Mouse (Mus musculus) T-helper 1 cell (primary cell): ENCODE measurements around the gene Dcun1d4.
"Not testable (repeated sequence)": the region's sequence is repeated elsewhere in the genome, so short reads cannot be mapped to it uniquely, and the experiment has no call there.

Experiments
- in situ Hi-C: fragments of 300-600 bp; cut with MboI, MseI; formaldehyde crosslinking; loops from one replicate; pipeline ENCODE4 v1.15.1; 2025; ENCODE audit warnings: high pct_unique_total_duplicates

Gene Dcun1d4

DNA sequence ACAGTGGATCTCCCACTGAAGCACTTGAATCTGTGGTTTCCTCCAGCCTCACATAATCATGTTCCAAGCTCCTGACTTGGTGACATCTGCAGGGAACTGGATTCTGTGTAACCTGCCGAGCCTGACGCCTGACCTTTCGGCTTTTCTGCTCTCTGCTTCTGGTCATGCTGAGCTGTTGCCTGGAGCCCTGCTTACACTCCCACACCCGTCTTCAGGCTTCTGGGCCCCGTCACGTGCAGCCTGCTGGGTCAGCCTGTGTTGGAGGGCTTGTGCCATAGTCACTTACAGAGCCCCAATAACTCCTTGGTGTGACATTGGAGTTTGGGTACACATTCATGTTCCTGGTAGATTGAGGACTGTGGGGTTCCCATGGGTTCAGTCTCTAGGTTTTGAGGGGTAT is 64.8 kb downstream of the Dcun1d4 start:
- in situ Hi-C loops, result loop anchor here (10.0 kb wide), 1 partner anchor 89 kb away; the partner anchor contains the start of gene Lrrc66

DNA sequence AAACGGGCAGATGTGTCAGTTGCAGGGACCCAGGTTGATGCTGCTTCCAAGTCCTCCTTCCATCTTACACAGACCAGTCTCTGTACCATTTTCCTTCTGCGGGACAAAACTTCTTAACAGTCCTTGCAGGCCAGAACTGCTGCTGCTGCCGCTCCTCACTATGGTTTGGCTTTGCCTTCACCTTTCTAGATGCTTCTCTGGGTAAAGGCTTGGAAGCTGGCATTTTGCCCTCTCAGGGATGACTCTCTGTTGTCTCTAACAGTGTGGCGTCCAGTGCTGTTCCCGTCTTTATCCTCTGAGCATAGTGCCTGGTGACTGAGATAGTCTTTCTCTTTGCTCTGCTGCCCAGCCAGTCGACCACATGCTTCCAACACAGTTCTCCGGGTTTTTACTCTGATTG is 66.5 kb downstream of the Dcun1d4 start:
- in situ Hi-C loops, result loop anchor here (10.0 kb wide), 1 partner anchor 88 kb away; the partner anchor contains the start of gene Lrrc66

GRCm38 (mm10) chr5:73548237-73548636 is 67.4 kb downstream of the Dcun1d4 start:
- in situ Hi-C loops, result loop anchor here (10.0 kb wide), 1 partner anchor 87 kb away; the partner anchor contains the start of gene Lrrc66

- in situ Hi-C loops, result loop anchor here (10.0 kb wide), 1 partner anchor 86 kb away; the partner anchor contains the start of gene Lrrc66
Observed at GRCm38 (mm10) chr5:73548838-73549237, 68.0 kb downstream of the Dcun1d4 start.

- in situ Hi-C loops, result no loop called here
Observed at GRCm38 (mm10) chr5:73551836-73552235, 71.0 kb downstream of the Dcun1d4 start.

DNA sequence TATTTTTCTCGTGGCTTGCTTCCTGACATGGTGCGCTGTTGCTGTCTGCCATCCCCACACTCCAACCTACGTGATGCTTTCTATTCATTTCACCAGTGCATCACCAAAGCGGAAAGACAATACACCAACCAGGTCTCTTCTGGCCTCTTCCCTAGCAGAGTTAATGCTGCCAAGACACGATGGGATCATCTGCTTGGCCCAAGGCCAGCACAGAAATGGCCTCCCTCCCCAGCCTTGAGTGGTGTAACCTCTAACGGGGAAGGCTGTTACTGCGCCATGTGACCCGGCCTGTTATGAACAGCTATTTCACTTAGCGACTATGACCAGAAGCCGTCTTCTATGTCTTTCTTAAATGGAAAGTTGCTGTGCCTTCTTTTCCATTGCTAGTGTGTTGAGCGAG is 73.1 kb downstream of the Dcun1d4 start:
- in situ Hi-C loops, result no loop called here

DNA sequence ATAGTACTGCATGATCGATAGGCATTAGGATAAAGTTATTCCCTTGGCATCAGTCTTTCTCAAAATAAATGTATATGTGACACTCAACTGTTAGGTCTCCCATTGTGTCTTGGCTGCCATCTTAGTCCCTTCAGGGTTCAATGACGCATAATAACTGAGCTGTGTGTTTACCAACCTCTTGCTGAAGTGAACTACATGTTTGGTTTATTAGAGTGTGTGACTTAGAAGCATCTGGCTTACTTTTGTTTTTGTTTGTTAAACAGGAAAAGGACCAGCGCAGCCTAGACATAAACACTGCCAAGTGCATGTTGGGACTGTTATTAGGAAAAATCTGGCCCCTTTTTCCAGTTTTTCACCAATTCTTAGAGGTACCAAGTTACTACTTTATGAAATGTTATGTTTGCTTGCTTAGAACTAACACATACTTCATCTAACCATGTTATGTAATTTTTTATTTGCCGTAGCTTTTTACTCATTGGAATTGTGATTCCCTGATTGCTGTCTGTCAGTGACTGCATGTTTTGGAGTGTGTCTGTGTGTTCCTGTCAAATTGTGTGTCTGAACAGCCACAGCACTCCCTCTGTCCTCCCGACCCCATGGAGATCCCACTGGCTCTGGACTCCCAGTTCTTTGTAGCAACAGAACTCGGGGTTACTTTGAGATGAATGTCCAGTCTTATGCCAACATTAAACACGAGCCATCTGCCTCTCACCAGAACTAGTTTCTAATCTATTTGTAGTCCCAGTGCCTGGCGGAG is 74.5 kb downstream of the Dcun1d4 start:
- in situ Hi-C loops, result no loop called here

DNA sequence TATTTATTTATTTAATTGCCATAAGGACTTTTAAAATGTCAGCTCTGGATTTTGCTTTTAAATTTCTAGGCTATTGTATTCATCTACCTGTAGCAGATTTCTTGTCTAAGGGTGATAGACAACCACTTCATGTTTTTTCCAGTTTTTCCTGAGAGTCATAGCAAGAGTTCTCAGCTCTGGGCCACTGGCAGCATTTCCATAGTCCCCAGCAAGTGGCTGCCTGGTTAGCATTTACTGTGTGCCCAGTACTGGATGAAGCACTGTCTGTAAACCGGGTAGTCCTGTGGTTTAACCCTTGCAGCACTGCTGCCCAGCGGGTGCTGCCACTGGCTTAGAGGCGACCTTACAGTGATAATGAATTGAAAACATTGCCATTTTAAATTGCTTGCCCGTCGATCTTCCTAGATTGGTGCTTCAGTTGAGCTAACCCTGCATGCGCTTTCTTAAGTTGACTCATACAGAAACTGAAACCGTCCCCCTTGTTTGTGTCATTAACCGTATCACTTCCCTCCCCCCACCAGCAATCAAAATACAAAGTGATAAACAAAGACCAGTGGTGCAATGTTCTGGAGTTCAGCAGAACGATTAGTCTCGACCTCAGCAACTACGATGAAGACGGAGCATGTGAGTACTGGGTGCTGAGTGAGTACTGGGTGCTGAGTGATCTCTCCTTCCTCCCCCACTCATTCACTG is 76.1 kb downstream of the Dcun1d4 start:
- in situ Hi-C loops, result no loop called here

DNA sequence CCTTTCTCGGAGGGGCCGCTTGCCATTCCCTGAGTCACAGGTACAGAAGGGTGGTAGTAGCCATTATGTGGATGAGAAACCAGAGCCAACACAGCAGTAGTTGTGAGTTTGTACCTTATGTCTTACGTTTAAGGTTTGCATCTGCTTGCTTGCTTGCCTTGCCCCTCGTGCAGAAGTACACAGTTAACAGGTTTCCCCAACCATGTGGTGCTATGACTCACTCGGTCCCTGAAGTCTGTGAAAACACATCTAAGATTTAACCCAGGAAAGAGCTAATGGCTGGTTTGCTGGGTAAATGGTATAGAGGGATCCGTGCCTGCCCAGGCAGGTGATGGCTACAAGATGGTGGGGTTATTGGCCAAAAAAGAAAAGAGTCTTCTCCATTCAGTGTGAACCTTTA is 78.0 kb downstream of the Dcun1d4 start:
- in situ Hi-C loops, result no loop called here

DNA sequence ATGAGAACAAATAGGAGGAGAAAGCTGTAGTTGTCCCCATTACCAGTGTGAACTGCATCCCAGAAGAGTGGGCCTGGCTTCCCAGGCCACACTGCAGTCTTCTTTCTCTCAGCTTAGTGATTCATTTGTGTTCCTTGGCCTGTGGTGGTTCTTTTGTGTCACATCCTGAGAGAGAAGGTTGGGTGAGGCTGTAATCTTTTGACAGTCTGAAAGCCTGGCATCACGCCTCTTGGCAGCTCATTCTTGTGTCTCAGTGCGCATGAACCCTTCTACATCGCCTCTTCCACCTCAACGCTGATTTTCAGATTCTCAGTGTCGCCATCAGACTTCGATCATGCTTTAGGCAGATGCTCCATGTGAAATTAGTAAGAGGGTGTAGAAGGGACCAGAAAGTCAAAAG is 83.2 kb downstream of the Dcun1d4 start:
- in situ Hi-C loops, result no loop called here

- in situ Hi-C loops, result no loop called here
Observed at GRCm38 (mm10) chr5:73566119-73566518, 85.3 kb downstream of the Dcun1d4 start.

GRCm38 (mm10) chr5:73566892-73567291 is 86.1 kb downstream of the Dcun1d4 start:
- in situ Hi-C loops, result no loop called here

DNA sequence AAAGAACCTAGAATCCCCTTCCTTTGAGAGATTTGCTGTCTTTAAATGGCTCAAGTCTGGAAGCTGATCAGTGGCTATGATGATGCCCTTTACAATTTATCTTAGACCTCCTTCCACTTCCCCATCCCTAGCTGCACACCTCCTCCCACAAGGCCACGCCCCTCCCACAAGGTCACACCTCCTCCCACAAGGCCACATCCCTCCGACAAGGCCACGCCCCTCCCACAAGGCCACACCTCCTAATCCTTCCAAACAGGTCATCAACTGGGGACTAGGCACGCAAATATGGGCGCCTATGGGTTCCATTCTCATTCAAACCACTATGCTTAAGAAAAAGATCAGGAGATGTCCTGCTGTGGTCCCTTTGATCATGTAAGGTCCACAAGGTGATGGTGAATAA is 88.4 kb downstream of the Dcun1d4 start:
- in situ Hi-C loops, result no loop called here

DNA sequence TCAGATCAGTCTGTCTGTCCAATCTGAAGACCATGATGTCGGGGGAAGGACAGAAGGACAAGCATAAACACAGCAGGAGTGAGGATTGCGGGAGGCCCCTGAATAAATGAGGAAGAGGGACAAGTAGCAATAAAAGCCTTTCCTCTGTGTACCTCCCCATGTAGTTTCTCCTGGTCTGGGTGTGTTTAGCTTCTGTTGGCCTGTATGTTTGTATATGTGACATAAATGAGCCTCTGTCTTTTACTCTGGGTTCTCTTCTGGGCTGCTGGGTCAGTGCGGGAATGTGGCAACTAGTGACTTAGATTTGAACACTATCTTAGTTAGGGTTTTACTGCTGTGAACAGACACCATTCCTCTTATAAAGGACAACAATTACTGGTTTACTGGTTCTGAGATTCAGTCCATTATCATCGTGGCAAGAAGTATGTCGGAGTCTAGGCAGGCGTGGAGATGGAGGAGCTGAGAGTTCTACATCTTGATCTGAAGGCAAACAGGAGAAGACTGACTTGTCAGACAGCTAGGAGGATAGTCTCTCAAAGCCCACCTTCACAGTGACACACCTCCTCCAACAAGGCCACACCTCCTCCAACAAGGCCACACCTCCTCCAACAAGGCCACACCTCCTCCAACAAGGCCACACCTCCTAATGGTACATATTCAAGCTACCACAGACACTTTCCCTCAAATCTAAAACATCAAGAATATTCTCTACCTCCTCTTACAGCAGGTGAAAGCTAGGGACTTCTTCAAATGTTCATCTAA is 90.8 kb downstream of the Dcun1d4 start:
- in situ Hi-C loops, result no loop called here

- in situ Hi-C loops, result no loop called here
Observed at GRCm38 (mm10) chr5:73572846-73573245, 92.0 kb downstream of the Dcun1d4 start.

- in situ Hi-C loops, result no loop called here
Observed at GRCm38 (mm10) chr5:73573789-73574188, 93.0 kb downstream of the Dcun1d4 start.

DNA sequence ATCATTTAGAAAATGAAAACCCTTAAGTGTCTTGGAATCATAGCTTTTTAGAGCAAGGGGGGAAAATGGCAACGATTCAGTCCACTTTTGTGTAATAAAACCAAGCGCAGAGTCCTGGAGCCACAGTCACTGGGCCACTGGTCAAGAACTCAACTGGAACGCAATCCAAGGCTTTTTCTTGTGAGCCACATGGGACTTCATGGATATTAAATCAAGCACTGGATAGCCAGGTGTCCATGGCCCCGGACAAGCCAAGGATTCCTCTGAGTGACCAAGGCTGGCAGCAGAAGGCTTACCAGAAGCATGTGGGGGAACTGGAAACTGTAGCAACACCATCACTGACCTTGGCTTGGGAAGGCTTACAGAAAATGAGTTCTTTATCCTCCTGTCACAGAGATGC is 93.8 kb downstream of the Dcun1d4 start:
- in situ Hi-C loops, result no loop called here

GRCm38 (mm10) chr5:73576708-73577107 is 95.9 kb downstream of the Dcun1d4 start:
- in situ Hi-C loops, result no loop called here

- in situ Hi-C loops, result no loop called here
Observed at GRCm38 (mm10) chr5:73578131-73578530, 97.3 kb downstream of the Dcun1d4 start.

- in situ Hi-C loops, result not testable (repeated sequence)
Observed at GRCm38 (mm10) chr5:73584011-73584410, 103.2 kb downstream of the Dcun1d4 start.

DNA sequence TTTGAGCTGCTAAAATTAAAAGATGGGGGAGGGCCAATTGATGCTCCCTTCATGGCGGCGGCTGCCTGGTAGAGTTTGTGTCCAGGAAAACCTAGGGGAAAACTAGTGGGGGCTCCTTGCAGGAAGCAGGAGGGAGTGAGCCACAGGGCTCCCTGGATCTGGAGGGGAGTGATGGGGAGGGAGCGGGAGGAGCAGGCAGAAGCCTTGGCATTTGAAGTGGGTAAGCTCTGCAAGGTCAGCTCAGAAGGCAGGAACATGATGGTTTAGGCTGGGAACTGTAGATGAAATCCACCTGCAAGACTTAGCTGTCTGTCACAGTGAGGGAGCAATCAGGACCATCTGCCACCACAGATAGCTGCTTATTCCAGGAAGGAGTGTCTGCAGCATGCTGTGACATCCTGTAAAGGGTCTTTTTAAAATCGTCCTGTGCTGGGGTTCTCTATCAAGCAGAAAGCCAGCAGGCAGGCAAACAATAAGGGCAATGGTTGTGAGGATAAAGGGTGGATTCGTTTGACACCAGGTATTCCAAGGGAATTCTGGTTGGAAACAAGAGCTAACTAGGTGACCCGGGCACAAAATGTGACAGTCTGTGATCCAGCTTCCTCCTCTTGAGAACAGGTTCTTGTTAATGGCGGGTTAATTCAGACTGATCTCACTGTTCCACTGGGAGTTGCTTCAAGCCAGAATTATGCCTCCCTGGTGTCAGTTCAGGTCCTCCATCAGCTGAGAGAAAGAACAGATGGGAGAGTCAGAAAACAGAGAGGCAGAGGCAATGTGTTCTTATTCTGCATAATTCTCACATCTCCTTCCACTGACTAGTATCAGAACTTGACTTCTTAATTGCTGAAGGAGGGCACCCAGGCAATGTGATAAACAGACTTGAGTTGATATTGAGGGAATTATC is 104.7 kb downstream of the Dcun1d4 start:
- in situ Hi-C loops, result no loop called here
